Mouse (Mus musculus): ENCODE results near the gene Izumo4. TPM values are rescaled to one million over a fixed set of nuclear protein-coding genes. Genes with fewer than 3 reads are reported as not detected.

The Izumo4 gene
- polyA plus RNA-seq, 2 experiments from 2014 or later: 80.1 to 96.5 TPM

GRCm38 (mm10) chr10:80732611-80733101 is 30.7 kb downstream of the Izumo4 start:
- ATAC-seq: no peak

DNA sequence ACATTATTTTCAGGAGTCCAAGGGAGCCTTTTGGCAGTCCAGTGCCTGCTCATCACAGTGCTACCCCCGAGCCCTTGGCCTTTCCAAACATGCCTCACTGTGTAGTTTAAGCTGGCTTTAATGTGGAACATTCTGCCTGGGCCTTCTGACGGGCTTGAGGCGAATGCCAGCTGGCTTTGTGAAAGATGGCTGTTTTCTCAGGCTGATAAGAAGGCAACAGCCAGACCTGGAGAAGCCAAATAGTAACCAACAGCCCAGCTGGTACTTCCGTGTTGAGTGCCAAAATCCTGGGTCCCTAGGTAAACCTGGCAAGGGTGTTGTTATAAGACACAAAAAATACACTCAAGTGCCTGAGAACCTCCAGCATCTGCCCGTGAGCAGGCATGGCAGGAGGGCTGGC is 34.7 kb downstream of the Izumo4 start:
- ATAC-seq: no peak

- ATAC-seq: no peak
Observed at GRCm38 (mm10) chr10:80738657-80739056, 36.7 kb downstream of the Izumo4 start.

GRCm38 (mm10) chr10:80741146-80741545 is 39.2 kb downstream of the Izumo4 start:
- no peak for ATAC-seq

DNA sequence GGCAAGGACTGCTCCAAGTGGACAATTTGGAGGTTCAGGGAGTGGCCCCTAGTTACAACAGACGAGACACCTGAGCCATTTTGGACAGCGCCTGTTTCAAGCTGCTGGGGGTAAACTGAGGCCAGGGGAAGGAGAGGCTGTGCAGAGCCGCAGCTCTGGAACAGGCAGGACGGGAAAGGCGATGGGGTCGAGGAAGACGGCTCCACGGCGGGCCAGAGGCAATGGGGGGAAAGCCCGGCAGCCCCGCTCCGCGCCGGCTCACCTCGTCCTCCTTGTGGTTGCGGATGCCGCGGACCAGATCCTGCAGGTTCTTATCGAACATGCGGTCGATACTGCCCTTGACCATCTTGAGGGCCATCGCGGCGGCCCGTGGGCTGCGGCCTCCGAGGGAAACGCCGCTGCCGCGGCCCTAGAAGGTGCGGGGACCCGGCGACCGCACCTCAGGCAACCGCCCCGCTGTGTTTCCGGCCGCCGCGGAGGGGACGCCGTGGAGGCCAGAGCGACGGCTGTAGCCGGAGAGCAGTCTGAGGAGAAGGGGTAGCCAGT is 39.7 kb downstream of the Izumo4 start:
- no peak for ATAC-seq

GRCm38 (mm10) chr10:80742180-80742978 is 40.4 kb downstream of the Izumo4 start, which contains the start of gene Ap3d1:
TSS of gene Ap3d1 (minus strand) at chr10:80742264.
- ATAC-seq: peak; percentile 100

GRCm38 (mm10) chr10:80744262-80744661 is 42.3 kb downstream of the Izumo4 start:
- ATAC-seq: no peak

DNA sequence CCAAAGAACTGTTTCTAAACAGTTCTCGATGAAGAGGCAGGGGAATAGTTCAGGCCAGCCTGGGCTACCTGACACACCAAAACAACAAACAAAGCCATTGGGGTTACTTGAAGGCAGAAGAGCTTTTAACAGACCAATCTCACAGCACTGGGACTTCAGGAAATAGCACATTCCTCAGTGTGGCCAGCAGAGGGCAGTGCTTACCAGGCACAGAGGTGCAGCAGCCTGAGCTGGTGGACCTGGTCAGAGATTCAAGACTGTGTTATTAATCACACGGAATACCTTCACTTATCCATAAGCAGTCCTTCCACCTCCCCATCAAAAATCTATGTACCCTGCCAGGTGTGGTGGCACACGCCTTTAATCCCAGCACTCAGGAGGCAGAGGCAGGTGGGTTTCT is 45.4 kb downstream of the Izumo4 start:
- no peak for ATAC-seq

DNA sequence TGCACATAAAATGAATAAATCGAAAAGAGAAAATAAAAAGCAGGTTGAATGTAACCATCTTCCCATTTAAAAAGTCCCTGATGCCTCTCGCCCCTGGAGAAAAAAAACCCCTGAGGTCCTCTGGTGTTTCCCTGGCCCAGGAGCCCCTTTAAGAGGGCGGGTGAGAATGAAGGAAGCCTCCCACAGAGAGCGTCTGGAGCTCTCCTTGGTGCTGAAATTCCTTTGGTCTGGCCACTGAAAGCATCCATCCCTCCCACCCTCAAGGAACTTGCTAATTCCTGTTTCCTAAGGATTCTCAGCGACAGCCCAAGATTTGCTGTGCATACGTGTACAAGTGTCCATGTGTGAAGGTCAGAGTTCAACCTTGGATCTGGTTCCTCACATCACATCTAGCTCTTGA is 46.6 kb downstream of the Izumo4 start:
- ATAC-seq: no peak

GRCm38 (mm10) chr10:80751188-80751832 is 49.3 kb downstream of the Izumo4 start:
- peak; percentile 60 for ATAC-seq

- no peak for ATAC-seq
Observed at GRCm38 (mm10) chr10:80752079-80752625, 50.2 kb downstream of the Izumo4 start.

- ATAC-seq: peak; percentile 72
Observed at GRCm38 (mm10) chr10:80754594-80755290, 52.8 kb downstream of the Izumo4 start, which contains the start of gene Dot1l. TSS of gene Dot1l (plus strand) at chr10:80755206.

Other genes with a start within 250 kb of the Izumo4 start
- not detected for gene Onecut3, start 207.3 kb upstream of the Izumo4 start, polyA plus RNA-seq (2017; shearing (Covaris generic))
- not detected for gene Atp8b3, start 163.1 kb upstream of the Izumo4 start, polyA plus RNA-seq (2017; shearing (Covaris generic))
- 10 to 100 TPM; 13.0 to 13.4 TPM for gene Rexo1, start 140.6 kb upstream of the Izumo4 start, polyA plus RNA-seq (2017; shearing (Covaris generic))
- 1 to 10 TPM; 5.2 to 8.1 TPM for gene Klf16, start 124.9 kb upstream of the Izumo4 start, polyA plus RNA-seq (2017; shearing (Covaris generic))
- gene Abhd17a, start 111.8 kb upstream of the Izumo4 start, polyA plus RNA-seq (2017; shearing (Covaris generic)): 10 to 100 TPM in 1 of 2 experiments, 1 to 10 TPM in 1; 9.4 to 11.8 TPM
- gene Scamp4, start 99.3 kb upstream of the Izumo4 start, polyA plus RNA-seq (2017; shearing (Covaris generic)): 100 to 1,000 TPM; 104 to 107 TPM
- gene Adat3, start 99.3 kb upstream of the Izumo4 start, polyA plus RNA-seq (2017; shearing (Covaris generic)): 1 to 10 TPM; 2.5 to 3.7 TPM
- gene Gm49322, start 96.2 kb upstream of the Izumo4 start, polyA plus RNA-seq (2017; shearing (Covaris generic)): 10 to 100 TPM in 1 of 2 experiments, 1 to 10 TPM in 1; 9.5 to 11.5 TPM
- gene Csnk1g2, start 79.3 kb upstream of the Izumo4 start, polyA plus RNA-seq (2017; shearing (Covaris generic)): 10 to 100 TPM; 13.3 to 16.1 TPM
- gene Btbd2, start 45.1 kb upstream of the Izumo4 start, polyA plus RNA-seq (2017; shearing (Covaris generic)): 1 to 10 TPM; 5.5 to 6.1 TPM
- 10 to 100 TPM; 56.1 to 64.2 TPM for gene Mknk2, start 24.1 kb upstream of the Izumo4 start, polyA plus RNA-seq (2017; shearing (Covaris generic))
- 100 to 1,000 TPM; 212 to 221 TPM for gene Mob3a, start 207 bp upstream of the Izumo4 start, polyA plus RNA-seq (2017; shearing (Covaris generic))
- gene Ap3d1, start 40.1 kb downstream of the Izumo4 start, polyA plus RNA-seq (2017; shearing (Covaris generic)): 10 to 100 TPM; 22.7 to 24.0 TPM
- 10 to 100 TPM; 13.6 to 18.0 TPM for gene Dot1l, start 53.0 kb downstream of the Izumo4 start, polyA plus RNA-seq (2017; shearing (Covaris generic))
- gene Sf3a2, start 96.0 kb downstream of the Izumo4 start, polyA plus RNA-seq (2017; shearing (Covaris generic)): 10 to 100 TPM; 18.9 to 19.9 TPM
- gene Plekhj1, start 96.4 kb downstream of the Izumo4 start, polyA plus RNA-seq (2017; shearing (Covaris generic)): 100 to 1,000 TPM; 121 to 156 TPM
- gene Amh, start 103.1 kb downstream of the Izumo4 start, polyA plus RNA-seq (2017; shearing (Covaris generic)): not detected
- gene Jsrp1, start 111.3 kb downstream of the Izumo4 start, polyA plus RNA-seq (2017; shearing (Covaris generic)): not detected
- gene Oaz1, start 124.5 kb downstream of the Izumo4 start, polyA plus RNA-seq (2017; shearing (Covaris generic)): 1,000 to 10,000 TPM; 1,826 to 2,667 TPM
- gene Lingo3, start 141.9 kb downstream of the Izumo4 start, polyA plus RNA-seq (2017; shearing (Covaris generic)): not detected
- 100 to 1,000 TPM; 202 to 214 TPM for gene Lsm7, start 153.0 kb downstream of the Izumo4 start, polyA plus RNA-seq (2017; shearing (Covaris generic))
- 10 to 100 TPM in 1 of 2 experiments, 1 to 10 TPM in 1; 8.9 to 18.4 TPM for gene Sppl2b, start 153.1 kb downstream of the Izumo4 start, polyA plus RNA-seq (2017; shearing (Covaris generic))
- gene Tmprss9, start 169.7 kb downstream of the Izumo4 start, polyA plus RNA-seq (2017; shearing (Covaris generic)): not detected
- gene Timm13, start 198.8 kb downstream of the Izumo4 start, polyA plus RNA-seq (2017; shearing (Covaris generic)): 100 to 1,000 TPM; 228 to 262 TPM
- gene Lmnb2, start 216.1 kb downstream of the Izumo4 start, polyA plus RNA-seq (2017; shearing (Covaris generic)): 1 to 10 TPM; 2.8 to 4.5 TPM
- gene Gadd45b, start 227.9 kb downstream of the Izumo4 start, polyA plus RNA-seq (2017; shearing (Covaris generic)): 10 to 100 TPM; 22.8 to 45.2 TPM